Mouse (Mus musculus): ENCODE measurements at regions not wholly inside any gene's neighbourhood (a gene's known extent, or its start where the extent isn't known, plus 50 kb on each side); places are given as distances from the start of the nearest gene placed in this dataset.

GRCm38 (mm10) chr12:26071610-26072009, 343.4 kb downstream of the Rnf144a start:
- in situ Hi-C loops (cut with MboI, MseI): loop anchor here (5.0 kb wide), 2 partner anchors 44 to 199 kb away; no protein-coding TSS in a partner anchor

- in situ Hi-C loops (cut with MboI, MseI): loop anchor here (5.0 to 10.0 kb wide), 2 partner anchors 764 to 976 kb away; no protein-coding TSS in a partner anchor
Observed at GRCm38 (mm10) chr12:26068685-26069008, 346.4 kb downstream of the Rnf144a start.

GRCm38 (mm10) chr12:26067866-26068684, 347.0 kb downstream of the Rnf144a start:
- in situ Hi-C loops (cut with MboI, MseI): loop anchor here (5.0 to 10.0 kb wide), 2 partner anchors 763 to 976 kb away; no protein-coding TSS in a partner anchor

- in situ Hi-C loops (cut with MboI, MseI): loop anchor here (10.0 kb wide), 1 partner anchor 756 kb away; no protein-coding TSS in a partner anchor
Observed at GRCm38 (mm10) chr12:26060378-26060777, 354.7 kb downstream of the Rnf144a start.

- in situ Hi-C loops (cut with MboI, MseI): loop anchor here (5.0 kb wide), 1 partner anchor 67 kb away; no protein-coding TSS in a partner anchor
Observed at GRCm38 (mm10) chr12:26059090-26059489, 356.0 kb downstream of the Rnf144a start.

GRCm38 (mm10) chr12:26057491-26058054, 357.5 kb downstream of the Rnf144a start:
- in situ Hi-C loops (cut with MboI, MseI): loop anchor here (5.0 kb wide), 1 partner anchor 65 kb away; no protein-coding TSS in a partner anchor

- in situ Hi-C loops (cut with MboI, MseI): no loop called here
Observed at GRCm38 (mm10) chr12:26046991-26047390, 368.1 kb downstream of the Rnf144a start.

GRCm38 (mm10) chr12:26045321-26045720, 369.7 kb downstream of the Rnf144a start:
- in situ Hi-C loops (cut with MboI, MseI): no loop called here

- in situ Hi-C loops (cut with MboI, MseI): loop anchor here (5.0 kb wide), 1 partner anchor 74 kb away; no protein-coding TSS in a partner anchor
Observed at GRCm38 (mm10) chr12:26012951-26013350, 402.1 kb downstream of the Rnf144a start.

GRCm38 (mm10) chr12:25994063-25994462, 421.0 kb downstream of the Rnf144a start:
- in situ Hi-C loops (cut with MboI, MseI): loop anchor here (5.0 kb wide), 1 partner anchor 63 kb away; no protein-coding TSS in a partner anchor

GRCm38 (mm10) chr12:25991801-25992525, 423.1 kb downstream of the Rnf144a start:
- in situ Hi-C loops (cut with MboI, MseI): loop anchor here (5.0 kb wide), 1 partner anchor 65 kb away; no protein-coding TSS in a partner anchor

- in situ Hi-C loops (cut with MboI, MseI): no loop called here
Observed at GRCm38 (mm10) chr12:25982545-25982944, 432.5 kb downstream of the Rnf144a start.

- in situ Hi-C loops (cut with MboI, MseI): no loop called here
Observed at GRCm38 (mm10) chr12:25978335-25978734, 436.7 kb downstream of the Rnf144a start.

GRCm38 (mm10) chr12:25958584-25958983, 456.5 kb downstream of the Rnf144a start:
- in situ Hi-C loops (cut with MboI, MseI): no loop called here

GRCm38 (mm10) chr12:25957547-25957946, 457.5 kb downstream of the Rnf144a start:
- in situ Hi-C loops (cut with MboI, MseI): no loop called here

GRCm38 (mm10) chr12:25947107-25947506, 467.9 kb downstream of the Rnf144a start:
- in situ Hi-C loops (cut with MboI, MseI): no loop called here

- in situ Hi-C loops (cut with MboI, MseI): no loop called here
Observed at GRCm38 (mm10) chr12:25946121-25946520, 468.9 kb downstream of the Rnf144a start.

- in situ Hi-C loops (cut with MboI, MseI): no loop called here
Observed at GRCm38 (mm10) chr12:25938856-25939255, 476.2 kb downstream of the Rnf144a start.

GRCm38 (mm10) chr12:25934946-25935345, 480.1 kb downstream of the Rnf144a start:
- in situ Hi-C loops (cut with MboI, MseI): no loop called here

GRCm38 (mm10) chr12:25934526-25934925, 480.5 kb downstream of the Rnf144a start:
- in situ Hi-C loops (cut with MboI, MseI): no loop called here

- in situ Hi-C loops (cut with MboI, MseI): no loop called here
Observed at GRCm38 (mm10) chr12:25926367-25926766, 488.7 kb downstream of the Rnf144a start.

- in situ Hi-C loops (cut with MboI, MseI): no loop called here
Observed at GRCm38 (mm10) chr12:25924526-25924925, 490.5 kb downstream of the Rnf144a start.

All from T-helper 1 cell (primary cell).